Mouse (Mus musculus): ENCODE results near the gene Ms4a2. TPM values are rescaled to one million over a fixed set of nuclear protein-coding genes. Genes with fewer than 3 reads are reported as not detected.

Ms4a2 gene
- 0.61 TPM in 1 of 2 replicates, not detected in the other for polyA plus RNA-seq (2016; fragmentation: Nextera tagmentation; extraction: Ambion mirVana)

DNA sequence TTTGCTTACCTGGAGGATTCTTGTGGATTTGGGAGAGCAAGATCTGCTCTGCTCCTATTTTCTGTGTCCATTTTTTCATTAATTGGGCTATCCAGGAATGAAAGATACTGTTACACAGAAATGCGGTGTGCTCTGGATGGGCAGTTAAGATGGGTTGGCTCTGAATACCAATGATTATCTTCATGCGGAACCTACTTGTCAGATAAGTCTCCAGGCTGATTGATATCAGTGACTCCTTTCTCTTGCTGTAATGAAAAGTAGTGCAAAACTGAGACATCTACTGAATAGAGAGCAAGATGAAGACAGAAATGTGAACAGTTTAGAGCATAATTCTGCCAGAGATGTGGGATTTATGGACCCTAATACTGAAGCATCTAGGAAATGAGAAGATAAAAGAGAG, at the start of gene Ms4a2:
Gene Ms4a2, minus strand, starts transcription at position 169 of the 400 bp plus-strand sequence.
- Histone ChIP-seq H3K36me3 (no peaks in the 10 kb centered on the region), H3K27me3 (no peaks in the 10 kb centered on the region), H3K4me1 (replicated peaks) (peaks cover 4% of the 10 kb centered on the region; the same call in 1 of the 2 replicates), H3K9me3 (no peaks in the 10 kb centered on the region), H3K4me2 (no peak within 1 kb of the TSS), H3K9ac (replicated peaks) (no peak within 1 kb of the TSS), H3K4me3 (replicated peaks) (no peak within 1 kb of the TSS), H3K27ac (no peak within 1 kb of the TSS)
- 87% methylated on average over 2 of the region's 2 CpGs for WGBS
- ATAC-seq (ENCODE audit: insufficient number of reproducible peaks, insufficient read depth, low FRiP score, low TSS enrichment, low read depth): no peak

DNA sequence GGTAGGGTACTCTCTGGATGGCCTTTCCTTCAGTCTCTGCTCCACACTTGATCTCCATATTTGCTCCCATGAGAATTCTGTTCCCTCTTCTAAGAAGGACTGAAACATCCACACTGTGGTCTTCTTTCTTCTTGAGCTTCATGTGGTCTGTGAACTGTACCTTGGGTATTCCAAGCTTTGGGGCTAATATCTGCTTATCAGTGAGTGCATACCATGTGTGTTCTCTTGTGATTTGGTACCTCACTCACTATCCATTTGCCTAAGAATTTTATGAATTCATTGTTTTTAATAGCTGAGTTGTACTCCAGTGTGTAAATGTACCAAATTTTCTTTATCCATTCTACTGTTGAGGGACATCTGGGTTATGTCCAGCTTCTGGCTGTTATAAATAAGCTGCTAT, 38.0 kb upstream of the Ms4a2 start:
- H3K9me3 ChIP-seq: no peaks in the 10 kb centered on the region
- no peak for ATAC-seq (ENCODE audit: insufficient number of reproducible peaks, insufficient read depth, low FRiP score, low TSS enrichment, low read depth)
- no peaks in the 10 kb centered on the region for H3K36me3 ChIP-seq
- H3K4me2 ChIP-seq: no peak overlapping the region
- H3K27me3 ChIP-seq: no peaks in the 10 kb centered on the region
- H3K27ac ChIP-seq: no peak overlapping the region
- H3K9ac ChIP-seq (replicated peaks): no peak overlapping the region
- H3K4me3 ChIP-seq (replicated peaks): no peak overlapping the region
- no peaks in the 10 kb centered on the region for H3K4me1 ChIP-seq (replicated peaks)

DNA sequence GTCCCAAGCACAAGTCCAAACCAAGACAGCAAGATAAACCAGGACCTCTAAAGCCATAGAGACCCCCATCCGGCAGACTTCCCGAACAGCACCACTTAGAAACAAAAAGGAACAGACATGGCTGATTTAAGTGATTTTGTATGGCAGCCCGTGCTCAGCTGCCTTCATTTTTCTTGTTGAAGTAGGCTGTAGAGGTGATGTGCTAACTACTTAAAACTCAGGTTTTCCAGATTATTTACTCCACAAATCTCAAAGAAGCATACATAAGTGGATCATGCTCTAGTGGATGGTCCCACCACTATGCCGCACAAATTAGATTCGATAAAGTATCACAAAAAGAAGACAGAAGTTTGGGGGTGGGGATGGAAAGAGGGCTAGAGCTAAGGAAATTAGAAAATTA, 36.9 kb upstream of the Ms4a2 start, which contains the start of gene Oosp2:
Gene Oosp2, minus strand, starts transcription at position 101 of the 400 bp plus-strand sequence.
- H3K4me1 ChIP-seq (replicated peaks): no peaks in the 10 kb centered on the region
- 89% methylated on average over 5 of the region's 5 CpGs for WGBS
- no peaks in the 10 kb centered on the region for H3K27me3 ChIP-seq
- no peaks in the 10 kb centered on the region for H3K36me3 ChIP-seq
- no peak within 1 kb of the TSS for H3K9ac ChIP-seq (replicated peaks)
- H3K9me3 ChIP-seq: no peaks in the 10 kb centered on the region
- H3K4me3 ChIP-seq (replicated peaks): no peak within 1 kb of the TSS
- no peak within 1 kb of the TSS for H3K4me2 ChIP-seq
- ATAC-seq (ENCODE audit: insufficient number of reproducible peaks, insufficient read depth, low FRiP score, low TSS enrichment, low read depth): no peak
- no peak within 1 kb of the TSS for H3K27ac ChIP-seq

DNA sequence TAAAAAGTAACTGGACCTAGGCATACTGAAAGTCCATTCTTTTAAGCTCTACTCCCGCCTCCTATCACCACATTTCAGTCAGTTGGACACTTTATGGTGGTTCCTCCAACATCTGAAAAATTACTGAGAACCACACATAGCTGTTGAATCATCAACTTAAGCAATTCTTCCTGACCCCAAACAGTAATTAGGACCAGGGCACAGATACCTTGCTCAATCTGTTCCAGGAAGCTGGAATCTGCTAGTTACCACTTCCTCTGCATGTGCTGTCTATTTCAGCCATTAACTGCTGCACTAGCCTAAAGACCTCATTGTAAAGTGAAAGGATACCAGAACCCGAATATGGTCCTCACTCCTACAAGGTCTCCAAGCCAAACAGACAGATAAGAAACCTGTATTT, 35.6 kb upstream of the Ms4a2 start:
- Histone ChIP-seq H3K9ac (replicated peaks) (no peak overlapping the region), H3K4me2 (no peak overlapping the region), H3K4me3 (replicated peaks) (no peak overlapping the region), H3K9me3 (no peaks in the 10 kb centered on the region), H3K36me3 (no peaks in the 10 kb centered on the region), H3K4me1 (replicated peaks) (no peaks in the 10 kb centered on the region), H3K27me3 (no peaks in the 10 kb centered on the region), H3K27ac (no peak overlapping the region)
- ATAC-seq (ENCODE audit: insufficient number of reproducible peaks, insufficient read depth, low FRiP score, low TSS enrichment, low read depth): no peak
- WGBS: 65% methylated on average over 2 of the region's 2 CpGs

DNA sequence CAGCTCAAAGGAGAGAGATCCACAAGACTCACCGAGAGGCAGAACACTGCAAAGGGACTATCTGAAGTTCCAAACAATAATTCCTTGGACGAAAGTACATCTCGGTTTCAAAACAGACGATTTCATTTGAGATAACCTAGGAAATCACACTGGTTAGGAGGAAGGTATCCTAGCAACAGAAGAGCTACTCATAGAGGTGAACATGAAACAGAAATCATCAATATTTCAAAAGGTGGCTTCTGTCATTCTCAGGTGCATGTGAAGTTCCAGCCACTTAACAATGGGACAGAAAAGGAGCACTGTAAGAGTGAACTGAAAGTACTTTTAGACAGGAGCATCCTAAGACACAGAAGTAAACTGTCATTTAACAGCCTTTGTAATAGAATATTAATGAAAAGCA, 26.0 kb upstream of the Ms4a2 start:
- Histone ChIP-seq H3K9me3 (no peaks in the 10 kb centered on the region), H3K9ac (replicated peaks) (no peak overlapping the region), H3K36me3 (no peaks in the 10 kb centered on the region), H3K4me3 (replicated peaks) (no peak overlapping the region), H3K27ac (no peak overlapping the region), H3K4me2 (no peak overlapping the region), H3K4me1 (replicated peaks) (no peaks in the 10 kb centered on the region), H3K27me3 (no peaks in the 10 kb centered on the region)
- no peak for ATAC-seq (ENCODE audit: insufficient number of reproducible peaks, insufficient read depth, low FRiP score, low TSS enrichment, low read depth)
- 81% methylated on average over 4 of the region's 4 CpGs for WGBS

DNA sequence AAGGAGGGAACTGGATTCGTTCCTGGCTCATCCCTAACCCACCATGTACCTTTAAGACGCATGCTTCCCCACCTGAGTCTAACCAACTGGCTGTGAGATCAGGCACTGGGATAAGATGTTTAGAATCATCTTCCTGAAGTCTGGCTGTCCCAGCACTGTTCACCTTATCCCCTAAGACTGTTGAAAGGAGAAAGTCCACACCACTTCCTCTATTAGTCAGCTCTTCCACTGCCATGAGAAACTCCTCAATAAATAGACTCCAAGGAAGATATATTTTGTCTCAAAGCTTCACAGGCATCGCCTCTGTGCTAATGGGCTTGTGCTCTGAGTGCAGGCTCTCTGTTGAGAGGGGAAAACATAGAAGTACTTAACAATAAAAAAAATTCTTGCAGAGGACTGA, 22.6 kb upstream of the Ms4a2 start:
- Histone ChIP-seq H3K27me3 (no peaks in the 10 kb centered on the region), H3K4me2 (no peak overlapping the region), H3K27ac (no peak overlapping the region), H3K9ac (replicated peaks) (no peak overlapping the region), H3K4me1 (replicated peaks) (no peaks in the 10 kb centered on the region), H3K36me3 (no peaks in the 10 kb centered on the region), H3K4me3 (replicated peaks) (no peak overlapping the region), H3K9me3 (no peaks in the 10 kb centered on the region)
- ATAC-seq (ENCODE audit: insufficient number of reproducible peaks, insufficient read depth, low FRiP score, low TSS enrichment, low read depth): no peak
- 80% methylated on average over 3 of the region's 3 CpGs for WGBS

DNA sequence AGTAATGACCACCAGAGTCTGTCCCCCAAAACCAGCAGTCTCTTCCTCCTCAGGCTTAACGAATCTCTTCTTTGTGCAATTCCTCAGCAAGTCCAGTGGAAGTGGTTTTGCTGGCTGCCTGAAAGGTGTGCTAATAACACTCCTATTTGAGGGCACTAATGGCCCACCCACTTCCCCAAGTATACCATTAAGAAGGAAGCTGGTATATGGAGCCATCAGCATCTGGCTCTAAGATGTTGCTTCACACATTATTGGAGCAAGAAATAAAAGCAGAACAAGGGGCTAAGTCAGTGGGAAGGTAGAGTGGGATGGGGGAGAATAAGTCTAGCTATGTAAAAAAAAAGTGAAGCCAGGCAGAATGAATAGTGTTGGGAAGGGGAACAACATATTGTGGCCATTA, 17.2 kb upstream of the Ms4a2 start, which contains the start of gene Ms4a3:
Gene Ms4a3, minus strand, starts transcription at position 120 of the 400 bp plus-strand sequence.
- Histone ChIP-seq H3K4me3 (replicated peaks) (no peak within 1 kb of the TSS), H3K9me3 (no peaks in the 10 kb centered on the region), H3K27me3 (no peaks in the 10 kb centered on the region), H3K36me3 (no peaks in the 10 kb centered on the region), H3K4me2 (no peak within 1 kb of the TSS), H3K27ac (no peak within 1 kb of the TSS), H3K4me1 (replicated peaks) (no peaks in the 10 kb centered on the region), H3K9ac (replicated peaks) (no peak within 1 kb of the TSS)
- ATAC-seq (ENCODE audit: insufficient number of reproducible peaks, insufficient read depth, low FRiP score, low TSS enrichment, low read depth): no peak
- WGBS: 58% methylated on average over 1 of the region's 1 CpGs

DNA sequence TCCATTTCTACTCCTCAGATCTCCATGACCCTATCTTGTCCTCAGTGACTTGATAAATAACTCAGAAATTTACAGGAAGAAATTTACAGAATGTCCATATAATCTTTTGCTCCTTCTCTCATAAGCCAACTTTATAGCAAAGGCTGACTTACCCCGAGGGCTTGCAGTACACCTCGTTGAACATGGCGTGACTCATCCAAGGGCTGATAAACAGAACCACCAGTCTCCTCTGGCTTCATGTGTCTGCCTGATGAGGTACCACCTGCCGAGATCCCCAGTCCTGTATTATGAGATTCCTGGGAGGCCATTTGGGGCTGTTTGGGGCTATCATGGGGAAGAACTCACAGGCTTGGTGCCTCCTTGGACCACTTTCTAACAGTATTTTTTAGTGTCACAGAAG, 15.5 kb upstream of the Ms4a2 start:
- Histone ChIP-seq H3K4me2 (no peak overlapping the region), H3K36me3 (no peaks in the 10 kb centered on the region), H3K27me3 (no peaks in the 10 kb centered on the region), H3K9me3 (no peaks in the 10 kb centered on the region), H3K4me1 (replicated peaks) (no peaks in the 10 kb centered on the region), H3K4me3 (replicated peaks) (no peak overlapping the region), H3K9ac (replicated peaks) (no peak overlapping the region), H3K27ac (no peak overlapping the region)
- ATAC-seq (ENCODE audit: insufficient number of reproducible peaks, insufficient read depth, low FRiP score, low TSS enrichment, low read depth): no peak
- 70% methylated on average over 4 of the region's 4 CpGs for WGBS

DNA sequence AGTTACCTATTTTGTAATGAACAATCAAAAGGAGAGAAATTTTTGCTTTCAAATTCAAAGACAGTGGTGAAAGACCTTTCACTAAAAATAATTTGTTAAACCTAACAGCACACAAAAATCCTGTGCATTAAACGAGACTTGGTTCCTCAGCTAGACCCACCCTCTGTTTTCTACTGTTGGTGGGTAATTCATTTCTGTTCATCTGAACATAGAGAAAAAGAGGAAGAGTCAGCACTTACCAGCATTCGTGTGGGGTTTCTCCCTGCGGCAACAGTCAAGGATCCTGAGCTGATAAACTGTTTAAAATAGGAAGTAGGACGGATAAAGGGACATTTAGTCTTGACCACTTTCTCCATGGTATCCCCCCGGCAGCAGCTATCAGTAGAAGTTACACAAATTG, 12.1 kb upstream of the Ms4a2 start:
- Histone ChIP-seq H3K9me3 (no peaks in the 10 kb centered on the region), H3K4me1 (replicated peaks) (no peaks in the 10 kb centered on the region), H3K4me2 (no peak overlapping the region), H3K4me3 (replicated peaks) (no peak overlapping the region), H3K27me3 (no peaks in the 10 kb centered on the region), H3K27ac (no peak overlapping the region), H3K9ac (replicated peaks) (no peak overlapping the region), H3K36me3 (no peaks in the 10 kb centered on the region)
- WGBS: 82% methylated on average over 5 of the region's 5 CpGs
- ATAC-seq (ENCODE audit: insufficient number of reproducible peaks, insufficient read depth, low FRiP score, low TSS enrichment, low read depth): no peak

DNA sequence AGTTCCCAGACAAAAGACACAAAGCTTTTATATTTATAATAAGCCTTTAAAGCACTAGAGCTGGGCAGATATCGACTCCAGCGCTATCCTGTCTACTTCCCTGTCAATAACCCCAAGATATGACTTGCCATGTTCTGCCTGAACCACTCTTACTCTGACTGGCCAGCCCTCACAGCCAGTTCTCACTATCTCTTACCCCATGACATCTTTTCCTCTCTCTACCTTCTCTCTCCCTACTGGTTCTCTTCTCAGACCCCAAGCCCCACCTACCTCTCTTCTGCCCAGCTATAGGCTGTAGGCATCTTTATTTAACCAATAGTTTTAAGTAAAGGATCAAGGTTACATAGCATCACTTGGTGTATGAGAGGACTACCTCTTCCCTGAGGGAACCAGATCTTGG, 10.8 kb upstream of the Ms4a2 start:
- H3K36me3 ChIP-seq: no peaks in the 10 kb centered on the region
- no peak overlapping the region for H3K4me3 ChIP-seq (replicated peaks)
- no peak overlapping the region for H3K27ac ChIP-seq
- ATAC-seq (ENCODE audit: insufficient number of reproducible peaks, insufficient read depth, low FRiP score, low TSS enrichment, low read depth): no peak
- H3K27me3 ChIP-seq: no peaks in the 10 kb centered on the region
- no peaks in the 10 kb centered on the region for H3K9me3 ChIP-seq
- no peak overlapping the region for H3K4me2 ChIP-seq
- H3K9ac ChIP-seq (replicated peaks): no peak overlapping the region
- no peaks in the 10 kb centered on the region for H3K4me1 ChIP-seq (replicated peaks)
- 74% methylated on average over 2 of the region's 2 CpGs for WGBS

DNA sequence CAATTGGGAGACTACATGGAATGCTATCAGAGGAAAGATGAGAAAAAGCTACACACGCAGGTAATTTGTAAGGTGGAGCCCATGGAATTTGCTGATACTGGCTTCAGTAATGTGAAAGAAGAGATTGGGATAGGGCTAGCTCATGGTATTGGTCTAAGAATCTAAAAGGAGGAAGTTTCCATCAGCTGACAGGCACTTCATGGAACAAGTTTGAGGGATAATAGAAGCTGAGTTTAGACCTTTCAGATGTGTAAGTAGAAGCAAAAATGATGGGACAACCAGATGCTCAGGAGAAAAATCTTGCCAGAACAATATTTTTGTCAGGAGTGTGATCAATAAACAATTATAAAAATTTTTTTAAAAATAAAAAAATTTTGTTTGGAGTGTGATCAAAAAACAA, 10.2 kb upstream of the Ms4a2 start:
- no peak overlapping the region for H3K4me3 ChIP-seq (replicated peaks)
- WGBS: 90% methylated on average over 1 of the region's 1 CpGs
- H3K9me3 ChIP-seq: no peaks in the 10 kb centered on the region
- H3K4me1 ChIP-seq (replicated peaks): no peaks in the 10 kb centered on the region
- H3K4me2 ChIP-seq: no peak overlapping the region
- H3K27me3 ChIP-seq: no peaks in the 10 kb centered on the region
- no peak for ATAC-seq (ENCODE audit: insufficient number of reproducible peaks, insufficient read depth, low FRiP score, low TSS enrichment, low read depth)
- no peak overlapping the region for H3K27ac ChIP-seq
- H3K9ac ChIP-seq (replicated peaks): no peak overlapping the region
- no peaks in the 10 kb centered on the region for H3K36me3 ChIP-seq

DNA sequence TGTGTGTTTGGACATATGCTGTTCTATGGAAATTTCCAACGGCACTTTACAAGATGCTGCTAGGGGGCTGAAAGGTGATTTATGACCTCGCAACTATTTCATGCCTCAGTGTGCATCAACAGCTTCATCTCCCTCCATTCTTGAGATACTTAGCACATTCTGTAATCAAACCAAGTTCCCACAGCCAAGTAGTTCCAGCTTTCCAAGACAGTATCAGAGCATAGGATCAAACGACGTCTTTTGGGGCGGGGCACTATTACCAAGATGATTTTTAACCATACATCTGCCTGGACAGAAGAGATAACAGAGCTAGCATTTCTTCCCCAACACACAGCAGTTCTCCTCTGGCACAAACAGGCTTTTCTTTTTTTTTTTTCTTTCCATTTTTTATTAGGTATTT, 1.7 kb upstream of the Ms4a2 start:
- ATAC-seq (ENCODE audit: insufficient number of reproducible peaks, insufficient read depth, low FRiP score, low TSS enrichment, low read depth): no peak
- Histone ChIP-seq H3K27me3 (no peaks in the 10 kb centered on the region), H3K9ac (replicated peaks) (no peak overlapping the region), H3K4me1 (replicated peaks) (peaks cover 4% of the 10 kb centered on the region; the same call in 1 of the 2 replicates), H3K9me3 (no peaks in the 10 kb centered on the region), H3K36me3 (no peaks in the 10 kb centered on the region), H3K27ac (no peak overlapping the region), H3K4me3 (replicated peaks) (no peak overlapping the region), H3K4me2 (no peak overlapping the region)
- 56% methylated on average over 5 of the region's 5 CpGs for WGBS
